Mouse (Mus musculus) liver, adult (tissue): ENCODE data around the gene Pkp1.

Experiments
- GATA4 ChIP-seq: IDR thresholded peaks from 2 replicates; pipeline ENCODE4 v1.6.1; 2014; ENCODE audit warnings: mild to moderate bottlenecking, low read length; ENCODE audit not compliant: insufficient replicate concordance

The Pkp1 gene

GRCm38 (mm10) chr1:135889461-135890185 is 29.4 kb downstream of the Pkp1 start:
- TF ChIP-seq GATA4, result no peak

GRCm38 (mm10) chr1:135882385-135883109 is 36.5 kb downstream of the Pkp1 start:
- no peak for TF ChIP-seq GATA4

GRCm38 (mm10) chr1:135877248-135877647 is 41.8 kb downstream of the Pkp1 start:
- TF ChIP-seq GATA4, result no peak

- TF ChIP-seq GATA4, result no peak
Observed at GRCm38 (mm10) chr1:135872991-135873390, 46.0 kb downstream of the Pkp1 start.

DNA sequence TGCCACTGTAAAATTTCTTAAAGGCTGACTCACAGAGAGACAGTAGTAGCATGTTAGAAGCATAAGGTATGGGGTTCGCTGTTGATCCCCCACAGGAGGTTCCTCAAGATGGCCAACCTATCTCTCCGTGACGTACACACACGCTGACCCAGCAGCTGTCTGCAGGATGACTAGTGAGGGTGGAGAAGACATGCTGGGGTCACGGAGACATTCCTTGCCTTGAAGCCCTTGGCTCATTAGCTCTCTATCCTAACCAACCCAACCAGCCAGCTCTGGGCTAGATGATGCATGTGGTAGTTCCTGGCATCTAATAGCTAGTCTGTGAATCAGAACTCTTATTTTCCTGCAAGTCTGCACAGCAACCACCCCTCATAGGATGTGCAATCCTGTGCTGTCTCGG is 50.4 kb downstream of the Pkp1 start:
- no peak for TF ChIP-seq GATA4

DNA sequence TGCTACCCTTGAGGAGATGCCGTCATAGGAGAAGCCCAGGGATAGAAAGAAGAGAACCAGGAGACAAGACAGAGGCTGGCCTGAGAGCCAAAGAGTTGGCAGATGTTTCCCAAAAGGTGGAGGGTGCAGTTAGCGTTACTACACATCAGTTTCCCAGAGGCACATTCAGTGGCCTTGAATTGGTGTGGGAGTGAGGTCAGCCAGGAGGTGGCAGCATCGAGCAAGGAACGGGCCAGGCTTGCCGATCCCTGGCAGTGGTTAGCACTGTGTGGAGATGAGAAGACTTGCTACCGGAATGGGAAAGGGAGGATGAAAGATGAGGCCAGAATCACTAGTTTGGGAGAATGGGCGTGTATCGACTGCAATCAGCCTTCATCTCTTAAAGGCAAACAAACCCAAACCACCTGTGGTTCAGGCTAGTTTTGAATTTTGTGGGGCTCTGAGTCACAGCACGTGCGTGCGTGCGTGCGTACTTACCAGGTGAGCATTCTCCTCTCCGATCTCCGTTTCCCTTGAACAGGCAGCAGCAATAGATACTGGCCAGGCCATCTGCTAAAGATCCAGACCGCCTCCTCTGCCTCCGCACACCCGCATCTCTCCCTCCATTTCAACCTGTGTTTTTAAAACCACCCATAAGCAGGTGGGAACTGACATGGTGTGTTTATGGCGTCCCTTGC is 53.4 kb downstream of the Pkp1 start:
- TF ChIP-seq GATA4, result no peak

GRCm38 (mm10) chr1:135864830-135865229 is 54.2 kb downstream of the Pkp1 start:
- no peak for TF ChIP-seq GATA4

- no peak for TF ChIP-seq GATA4
Observed at GRCm38 (mm10) chr1:135863786-135864335, 55.1 kb downstream of the Pkp1 start.

GRCm38 (mm10) chr1:135862561-135862960 is 56.4 kb downstream of the Pkp1 start:
- TF ChIP-seq GATA4, result no peak

DNA sequence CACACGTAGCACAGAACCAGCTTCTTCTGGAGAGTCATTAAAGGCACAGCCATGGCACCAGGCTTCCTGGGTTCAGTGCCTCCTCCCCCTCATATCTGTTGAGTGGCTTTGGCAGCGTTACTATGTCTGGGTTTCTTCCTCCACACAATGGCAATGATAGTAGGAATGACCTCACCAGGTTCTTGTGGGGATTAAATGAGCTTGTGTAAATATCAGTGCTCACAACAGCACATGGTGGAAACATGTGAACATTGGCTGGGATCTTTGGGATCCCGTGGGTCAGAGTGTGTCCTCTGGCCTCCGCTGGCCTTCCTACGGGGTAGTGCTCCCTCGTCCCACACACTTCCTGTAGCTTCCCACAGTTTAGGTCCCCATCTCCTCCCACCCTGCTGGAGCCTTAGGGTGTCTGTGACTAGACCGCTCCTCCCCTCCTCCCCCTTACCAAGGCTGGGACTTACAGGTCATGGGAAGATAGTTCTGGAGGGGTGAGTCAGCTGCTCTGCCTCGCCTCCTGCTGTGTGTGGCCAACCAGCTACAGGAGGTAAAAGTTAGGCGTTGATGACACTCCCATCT is 56.9 kb downstream of the Pkp1 start:
- no peak for TF ChIP-seq GATA4

DNA sequence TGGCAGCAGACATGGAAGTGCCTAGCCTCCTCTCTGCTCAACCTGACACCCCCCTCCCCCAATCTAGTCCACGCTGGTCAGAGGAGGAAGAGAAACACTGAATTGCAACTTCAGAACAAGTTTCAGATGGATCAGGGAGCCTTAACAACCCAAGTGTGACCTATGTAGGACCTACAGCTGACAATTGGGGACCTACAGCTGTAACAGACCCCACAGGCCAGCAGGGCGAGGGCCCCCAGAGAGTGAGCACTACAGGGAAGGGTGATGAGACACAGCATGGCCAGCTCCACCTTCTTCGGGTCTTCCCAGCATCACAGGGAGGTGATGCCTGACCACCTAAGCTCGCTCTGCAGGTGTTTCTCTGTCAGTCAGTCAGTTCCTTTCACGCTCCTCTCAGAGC is 57.9 kb downstream of the Pkp1 start:
- TF ChIP-seq GATA4, result no peak

- no peak for TF ChIP-seq GATA4
Observed at GRCm38 (mm10) chr1:135858533-135858932, 60.5 kb downstream of the Pkp1 start.

DNA sequence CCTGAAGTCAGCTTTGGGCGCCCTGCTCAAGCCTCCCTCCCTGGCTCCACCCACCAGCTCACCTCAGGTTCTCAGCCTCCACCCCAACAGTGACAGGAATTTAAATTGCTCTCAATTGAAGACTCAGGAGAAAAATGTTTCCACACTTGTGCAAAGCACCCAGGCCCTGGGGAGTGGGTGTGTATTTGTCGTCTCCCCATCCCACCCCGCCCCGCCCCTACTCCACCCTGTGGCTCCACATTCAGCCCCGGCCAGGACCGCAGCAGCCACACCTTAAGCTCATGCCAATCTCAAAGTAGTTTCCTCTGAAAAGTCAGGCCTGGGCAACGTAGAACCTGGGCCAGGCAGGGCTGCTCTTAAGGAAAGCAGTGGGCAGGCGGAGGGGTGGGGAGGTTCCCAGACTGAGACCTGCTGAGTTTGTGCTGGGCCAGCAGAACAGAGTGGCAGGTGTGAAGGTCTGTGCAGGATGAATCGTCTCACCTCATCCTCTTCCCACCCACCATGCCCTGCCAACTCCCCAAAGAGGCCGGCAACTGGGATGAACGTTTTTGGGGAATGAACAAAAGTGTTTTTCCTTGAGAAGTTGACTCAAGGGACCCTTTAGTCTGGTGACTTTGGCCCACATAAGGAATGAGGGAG is 61.8 kb downstream of the Pkp1 start:
- TF ChIP-seq GATA4, result no peak

- TF ChIP-seq GATA4, result no peak
Observed at GRCm38 (mm10) chr1:135856070-135856469, 62.9 kb downstream of the Pkp1 start.

DNA sequence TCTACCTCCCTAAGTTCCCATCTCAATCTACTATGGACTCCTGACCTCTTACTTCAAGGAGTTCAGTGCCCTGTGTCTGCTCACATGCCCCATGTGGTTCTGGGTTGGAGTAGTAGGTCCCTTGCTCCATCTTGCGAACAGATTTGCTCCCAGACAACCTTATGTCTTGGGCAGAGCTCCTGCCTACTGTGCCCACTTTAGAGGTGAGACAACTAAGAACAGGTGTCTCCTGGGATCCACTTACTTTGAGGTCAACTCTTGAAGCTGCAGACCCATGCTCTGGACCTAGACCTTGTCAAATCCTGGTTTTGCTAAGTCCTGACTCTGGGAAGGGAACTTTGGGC is 63.7 kb downstream of the Pkp1 start:
- no peak for TF ChIP-seq GATA4
